Mouse (Mus musculus) embryonic facial prominence, embryonic 11.5 days (tissue): ENCODE results near the gene Trpm5. TPM values are rescaled to one million over a fixed set of nuclear protein-coding genes. Genes with fewer than 3 reads are reported as not detected.

Experiments used
- ATAC-seq: fragments of 200-750 bp; cut with Nextera tagmentation; replicated peaks from 2 replicates; pipeline ENCODE4 v1.8.0; 2017; ENCODE audit warnings: low read depth; ENCODE audit not compliant: insufficient number of reproducible peaks, low FRiP score, low TSS enrichment
- DNase-seq: peaks from one replicate; pipeline ENCODE4 v3.0.0-alpha.2; 2015; ENCODE audit warnings: low spot score
- H3K27ac ChIP-seq: fragments of 300-500 bp; sonication (generic); replicated peaks from 2 replicates; pipeline ENCODE4 v1.5.1; 2014; ENCODE audit warnings: mild to moderate bottlenecking, low read depth, low read length, control low read depth
- H3K27me3 ChIP-seq: fragments of 300-500 bp; sonication (generic); 2 replicates; pipeline ENCODE4 v1.6.1; 2014; ENCODE audit warnings: mild to moderate bottlenecking, low read length, moderate library complexity, mixed read lengths; ENCODE audit not compliant: control insufficient read depth, insufficient read depth
- H3K36me3 ChIP-seq: fragments of 300-500 bp; sonication (generic); replicated peaks from 2 replicates; pipeline ENCODE4 v1.6.1; 2014; ENCODE audit warnings: low read depth, mild to moderate bottlenecking, low read length, moderate library complexity, mixed read lengths; ENCODE audit not compliant: control insufficient read depth, insufficient read depth
- H3K4me1 ChIP-seq: fragments of 300-500 bp; sonication (generic); 2 replicates; pipeline ENCODE4 v1.6.1; 2014; ENCODE audit warnings: low read length, mixed read lengths; ENCODE audit not compliant: control insufficient read depth, insufficient read depth
- H3K4me2 ChIP-seq: fragments of 300-500 bp; sonication (generic); 2 replicates; pipeline ENCODE4 v1.6.1; 2014; ENCODE audit warnings: low read depth, mild to moderate bottlenecking, control low read depth, low read length, moderate library complexity
- H3K4me3 ChIP-seq: fragments of 300-500 bp; sonication (generic); 2 replicates; pipeline ENCODE4 v1.5.1; 2014; ENCODE audit warnings: low read depth, low read length, control low read depth
- H3K9ac ChIP-seq: fragments of 300-500 bp; sonication (generic); replicated peaks from 2 replicates; pipeline ENCODE4 v1.6.1; 2014; ENCODE audit warnings: mild to moderate bottlenecking, control low read depth, low read length
- H3K9me3 ChIP-seq: fragments of 300-500 bp; sonication (generic); replicated peaks from 2 replicates; pipeline ENCODE4 v1.6.1; 2016; ENCODE audit warnings: mild to moderate bottlenecking, low read length, inconsistent platforms, mixed read lengths; ENCODE audit not compliant: control insufficient read depth
- WGBS: fragments of 180-500 bp; shearing (Covaris S2); extraction: QIAGEN DNeasy Blood & Tissue Kit; methylation state at CpG from one replicate; pipeline ENCODE4 v1.1.7; 2014; 5-methylcytosine and 5-hydroxymethylcytosine counted together
- polyA plus RNA-seq: library from polyadenylated mRNA; unstranded; fragments of >200 nt; fragmentation: Nextera tagmentation; extraction: Ambion mirVana; gene quantifications from 2 replicates; pipeline ENCODE4 v1.2.1, GENCODE M21; 2014

Trpm5 gene
- polyA plus RNA-seq, 1 experiment from 2014 or later = 1.1 TPM

DNA sequence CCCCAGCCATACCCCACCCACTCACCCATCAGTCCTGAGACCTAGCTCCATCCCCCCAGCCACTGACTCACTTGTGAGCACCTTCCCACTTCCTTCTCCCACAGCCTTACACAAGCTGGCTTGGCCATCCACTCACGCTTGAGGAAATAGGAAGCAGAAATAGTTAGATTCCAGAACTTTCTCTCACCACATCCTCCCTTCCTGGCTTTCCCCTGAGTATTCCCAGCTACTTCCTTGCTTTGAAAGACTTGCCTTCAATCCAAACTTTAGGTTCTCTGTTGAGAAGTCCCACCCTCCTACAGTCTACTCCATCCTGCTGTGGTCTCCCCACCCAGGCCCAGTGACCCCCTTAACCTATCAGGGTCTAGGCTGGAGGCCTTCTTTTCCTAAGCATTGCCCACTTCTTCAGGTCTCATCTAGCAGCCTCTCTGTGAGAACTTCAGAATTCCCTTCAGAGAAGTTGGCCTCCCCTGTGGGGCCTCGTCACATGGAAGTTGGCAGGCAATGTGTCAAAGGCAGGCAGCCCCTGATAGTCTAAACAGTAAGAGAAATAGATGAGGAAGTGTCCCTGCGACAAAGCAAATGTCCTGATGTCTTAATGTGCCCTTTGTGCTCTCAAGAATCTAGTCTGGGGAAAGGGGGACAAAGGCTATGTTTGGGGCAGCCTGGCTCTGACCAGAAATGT lies 53.2 kb downstream of the Trpm5 start:
- Histone ChIP-seq H3K4me2 (no peak overlapping the region), H3K27me3 (no peaks in the 10 kb centered on the region), H3K9ac (no peak overlapping the region), H3K27ac (no peak overlapping the region), H3K36me3 (no peaks in the 10 kb centered on the region), H3K9me3 (no peaks in the 10 kb centered on the region), H3K4me3 (no peak overlapping the region), H3K4me1 (no peaks in the 10 kb centered on the region)
- 80% methylated on average over 3 of the region's 3 CpGs for WGBS
- ATAC-seq = no peak
- DNase-seq = no peak

GRCm38 (mm10) chr7:143040561-143040960 lies 53.9 kb downstream of the Trpm5 start:
- Histone ChIP-seq H3K9me3 (no peaks in the 10 kb centered on the region), H3K27ac (no peak overlapping the region), H3K4me3 (no peak overlapping the region), H3K4me2 (no peak overlapping the region), H3K36me3 (no peaks in the 10 kb centered on the region), H3K27me3 (no peaks in the 10 kb centered on the region), H3K9ac (no peak overlapping the region), H3K4me1 (no peaks in the 10 kb centered on the region)
- 97% methylated on average over 3 of the region's 3 CpGs for WGBS
- ATAC-seq (no peak), DNase-seq (no peak)

DNA sequence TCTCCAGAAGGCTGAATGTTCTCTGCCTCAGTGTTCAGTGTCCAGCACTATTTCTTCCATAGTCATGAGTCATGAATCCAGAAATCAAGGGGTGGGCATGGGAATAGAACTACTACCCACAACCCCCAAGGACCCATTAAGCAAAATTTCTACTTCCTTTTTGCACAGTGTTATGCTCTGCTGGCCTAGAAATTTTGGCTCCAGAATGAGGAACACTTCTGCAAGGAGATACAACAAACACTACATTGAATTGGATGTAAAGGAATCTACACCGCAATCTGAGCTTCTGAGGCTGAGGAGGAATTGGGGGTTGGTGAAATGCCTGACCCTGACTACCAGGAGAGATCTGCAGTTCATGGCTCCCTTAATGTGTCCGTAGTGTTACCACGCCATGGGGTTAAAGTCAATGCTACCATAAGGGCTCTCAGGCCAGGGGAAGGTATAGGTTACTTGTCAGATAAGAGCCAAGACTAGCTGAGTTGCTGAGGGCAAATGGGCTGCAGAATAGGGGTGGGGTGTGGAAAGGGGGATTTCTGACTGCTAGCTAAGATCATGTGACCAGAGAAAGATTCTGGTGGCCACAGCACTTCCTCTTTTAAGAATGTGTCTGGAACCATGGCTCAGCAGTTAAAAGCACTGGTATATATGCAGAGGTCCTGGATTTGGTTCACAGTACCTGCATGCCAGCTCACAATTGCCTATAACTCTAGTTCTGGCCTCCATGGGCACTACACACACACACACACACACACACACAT lies 56.1 kb downstream of the Trpm5 start:
- Histone ChIP-seq H3K4me2 (no peak overlapping the region), H3K4me3 (no peak overlapping the region), H3K4me1 (no peaks in the 10 kb centered on the region), H3K27me3 (no peaks in the 10 kb centered on the region), H3K36me3 (no peaks in the 10 kb centered on the region), H3K9ac (no peak overlapping the region), H3K9me3 (no peaks in the 10 kb centered on the region), H3K27ac (no peak overlapping the region)
- 90% methylated on average over 3 of the region's 3 CpGs for WGBS
- ATAC-seq (no peak), DNase-seq (no peak)

- ATAC-seq (no peak), DNase-seq (no peak)
- H3K4me1 ChIP-seq = no peaks in the 10 kb centered on the region
- no peak overlapping the region for H3K9ac ChIP-seq
- no peak overlapping the region for H3K27ac ChIP-seq
- no peak overlapping the region for H3K4me2 ChIP-seq
- H3K27me3 ChIP-seq = no peaks in the 10 kb centered on the region
- no peaks in the 10 kb centered on the region for H3K9me3 ChIP-seq
- H3K4me3 ChIP-seq = no peak overlapping the region
- 92% methylated on average over 4 of the region's 4 CpGs for WGBS
- H3K36me3 ChIP-seq = no peaks in the 10 kb centered on the region
Observed at GRCm38 (mm10) chr7:143037306-143037705, 57.1 kb downstream of the Trpm5 start.

DNA sequence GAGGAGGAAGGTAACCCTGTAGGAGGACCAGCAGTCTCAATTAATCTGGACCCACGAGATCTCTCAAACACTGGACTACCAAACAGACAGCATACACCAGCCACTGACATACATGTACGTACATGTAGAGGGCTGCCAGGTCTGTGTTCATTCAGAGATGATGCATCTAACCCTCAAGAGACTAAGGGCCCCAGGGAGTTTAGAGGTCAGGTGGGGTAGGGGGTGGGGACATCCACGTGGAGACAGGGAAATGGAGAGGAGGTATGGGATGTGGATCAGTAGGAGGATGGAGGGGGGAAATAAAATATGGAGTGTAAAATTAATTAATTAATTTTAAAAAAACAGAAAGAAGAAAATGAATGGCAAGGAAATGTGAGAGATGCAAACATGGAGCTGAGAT lies 57.7 kb downstream of the Trpm5 start:
- 83% methylated on average over 3 of the region's 3 CpGs for WGBS
- Histone ChIP-seq H3K4me1 (no peaks in the 10 kb centered on the region), H3K36me3 (no peaks in the 10 kb centered on the region), H3K9ac (no peak overlapping the region), H3K27me3 (no peaks in the 10 kb centered on the region), H3K9me3 (no peaks in the 10 kb centered on the region), H3K4me3 (no peak overlapping the region), H3K4me2 (no peak overlapping the region), H3K27ac (no peak overlapping the region)
- no peak for DNase-seq
- ATAC-seq = no peak

DNA sequence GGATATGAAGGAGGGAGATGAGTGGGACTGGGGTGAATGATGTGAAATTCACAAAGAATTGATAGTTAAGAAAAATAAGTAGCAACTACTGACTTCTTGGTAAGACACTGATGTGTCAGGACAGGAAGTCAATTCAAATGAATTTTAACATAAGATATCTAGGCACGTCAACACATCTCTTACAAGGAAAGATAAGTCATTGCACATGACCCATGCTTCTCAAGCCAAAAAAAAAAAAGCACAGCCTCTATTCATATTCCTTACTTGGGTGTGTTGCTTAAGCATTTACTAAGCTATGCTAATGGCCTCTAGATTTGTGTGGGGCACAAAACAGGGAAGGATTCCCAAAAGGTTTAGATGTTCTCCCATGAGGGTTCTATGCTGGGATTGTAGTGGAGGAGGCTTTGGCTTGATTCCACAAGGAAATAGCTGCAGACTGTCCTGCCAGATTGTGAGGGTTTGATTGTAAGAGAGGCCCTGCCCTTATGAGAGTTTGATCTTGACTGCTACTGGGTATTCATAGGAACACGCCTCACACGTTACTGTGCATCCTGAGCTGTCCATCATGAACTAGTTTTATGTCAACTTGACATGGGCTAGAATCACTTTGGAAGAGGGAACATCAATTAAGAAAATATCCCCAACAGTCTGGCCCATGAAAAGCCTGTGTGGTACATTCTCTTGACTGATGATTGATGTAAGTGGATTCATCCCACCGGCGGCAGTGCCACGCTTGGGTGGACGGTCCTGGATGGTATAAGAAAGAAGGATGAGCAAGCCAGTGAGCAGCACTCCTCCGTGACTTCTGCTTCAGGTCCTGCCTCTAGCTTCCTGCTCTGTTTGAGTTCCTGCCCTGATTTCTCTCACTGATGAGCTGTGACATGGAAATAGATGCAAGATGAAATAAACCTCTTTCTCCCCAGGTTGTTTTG lies 59.7 kb downstream of the Trpm5 start:
- DNase-seq = no peak
- Histone ChIP-seq H3K27ac (no peak overlapping the region), H3K9me3 (no peaks in the 10 kb centered on the region), H3K4me3 (no peak overlapping the region), H3K9ac (no peak overlapping the region), H3K36me3 (no peaks in the 10 kb centered on the region), H3K4me2 (no peak overlapping the region), H3K27me3 (no peaks in the 10 kb centered on the region), H3K4me1 (no peaks in the 10 kb centered on the region)
- no peak for ATAC-seq
- WGBS = 97% methylated on average over 8 of the region's 8 CpGs

DNA sequence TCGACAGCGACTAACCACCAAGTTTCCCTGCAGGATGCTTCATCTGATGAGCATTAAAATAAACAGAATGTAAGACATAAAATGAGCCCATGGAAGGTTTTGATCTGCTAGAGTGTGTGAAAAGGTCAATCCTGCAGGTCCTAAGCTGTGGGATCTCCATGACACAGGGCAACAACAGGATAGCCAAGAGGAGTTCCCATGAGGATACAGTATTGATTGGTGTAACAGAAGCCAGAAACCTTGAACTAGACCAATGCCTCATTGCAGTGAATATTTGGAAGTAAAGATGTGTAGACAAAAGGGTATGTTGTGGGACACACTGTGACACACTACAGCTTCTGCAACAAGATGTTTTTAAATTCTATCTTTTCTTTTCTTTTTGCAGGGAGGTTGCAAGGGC lies 60.3 kb downstream of the Trpm5 start:
- H3K4me2 ChIP-seq = no peak overlapping the region
- DNase-seq (no peak), ATAC-seq (no peak)
- no peaks in the 10 kb centered on the region for H3K36me3 ChIP-seq
- no peak overlapping the region for H3K4me3 ChIP-seq
- no peaks in the 10 kb centered on the region for H3K9me3 ChIP-seq
- H3K27me3 ChIP-seq = no peaks in the 10 kb centered on the region
- 92% methylated on average over 2 of the region's 2 CpGs for WGBS
- H3K27ac ChIP-seq = no peak overlapping the region
- no peaks in the 10 kb centered on the region for H3K4me1 ChIP-seq
- H3K9ac ChIP-seq = no peak overlapping the region
